Mouse (Mus musculus): ENCODE data around the gene Ccl1.

The Ccl1 gene

DNA sequence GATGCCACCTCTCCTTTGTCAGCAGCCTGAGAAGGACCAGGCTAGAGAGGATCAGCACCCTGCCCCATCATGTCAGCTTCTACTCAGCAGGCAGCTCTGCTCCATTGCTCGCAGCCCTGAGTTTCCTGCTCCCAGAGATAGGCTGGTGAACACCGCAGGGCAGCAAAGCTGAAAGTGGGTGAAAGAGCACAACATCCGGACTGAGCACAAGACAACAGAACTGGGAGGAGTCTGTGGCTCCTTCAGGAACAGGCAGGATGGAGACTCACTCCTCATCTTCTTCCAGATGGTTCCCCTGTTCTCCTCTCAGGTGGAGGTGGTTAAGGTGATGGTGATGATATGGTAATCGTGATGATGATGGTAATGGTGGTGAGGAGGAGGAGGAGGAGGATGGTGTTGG lies at the start of gene Ccl1:
Gene Ccl1 (minus strand): TSS at position 101 of the 400 bp plus-strand sequence.
- no peak for DNase-seq (ENCODE audit: low spot score)

DNA sequence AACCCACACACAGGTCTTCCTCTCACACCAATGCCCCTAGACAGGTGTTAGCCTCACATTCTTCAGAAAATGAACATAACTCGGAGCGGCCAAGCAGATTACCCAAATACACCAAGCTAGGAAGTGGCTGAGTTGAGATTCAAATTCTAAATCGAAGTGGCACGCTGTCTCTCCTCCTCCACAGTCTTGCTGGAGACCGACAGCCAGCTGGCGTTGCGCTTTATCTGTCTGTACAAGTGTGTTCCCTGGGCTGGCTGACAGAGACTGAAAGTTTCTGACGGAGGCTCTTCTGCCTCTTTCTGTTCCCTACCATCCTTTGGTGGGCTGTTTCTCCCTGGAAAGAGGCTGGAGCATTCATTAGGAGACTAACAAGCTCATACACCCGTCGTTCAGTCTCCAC lies 45.5 kb upstream of the Ccl1 start:
- no peak for DNase-seq (ENCODE audit: low spot score)

GRCm38 (mm10) chr11:82340900-82341299 lies 35.4 kb upstream of the Ccl1 start:
- no peak for DNase-seq (ENCODE audit: low spot score)

- no peak for DNase-seq (ENCODE audit: low spot score)
These were observed 34.9 kb upstream of the Ccl1 start for GRCm38 (mm10) chr11:82340416-82340815.

GRCm38 (mm10) chr11:82339921-82340401 lies 34.5 kb upstream of the Ccl1 start:
- no peak for DNase-seq (ENCODE audit: low spot score)

- peak; percentile 15 for DNase-seq (ENCODE audit: low spot score)
These were observed 7.7 kb upstream of the Ccl1 start for GRCm38 (mm10) chr11:82313153-82313552.

GRCm38 (mm10) chr11:82310336-82311045 lies 5.0 kb upstream of the Ccl1 start:
- DNase-seq (ENCODE audit: low spot score): no peak

- DNase-seq (ENCODE audit: low spot score): no peak
These were observed 7.6 kb downstream of the Ccl1 start for GRCm38 (mm10) chr11:82297895-82298294.

- DNase-seq (ENCODE audit: low spot score): no peak
These were observed 14.6 kb downstream of the Ccl1 start for GRCm38 (mm10) chr11:82290841-82291240.

DNA sequence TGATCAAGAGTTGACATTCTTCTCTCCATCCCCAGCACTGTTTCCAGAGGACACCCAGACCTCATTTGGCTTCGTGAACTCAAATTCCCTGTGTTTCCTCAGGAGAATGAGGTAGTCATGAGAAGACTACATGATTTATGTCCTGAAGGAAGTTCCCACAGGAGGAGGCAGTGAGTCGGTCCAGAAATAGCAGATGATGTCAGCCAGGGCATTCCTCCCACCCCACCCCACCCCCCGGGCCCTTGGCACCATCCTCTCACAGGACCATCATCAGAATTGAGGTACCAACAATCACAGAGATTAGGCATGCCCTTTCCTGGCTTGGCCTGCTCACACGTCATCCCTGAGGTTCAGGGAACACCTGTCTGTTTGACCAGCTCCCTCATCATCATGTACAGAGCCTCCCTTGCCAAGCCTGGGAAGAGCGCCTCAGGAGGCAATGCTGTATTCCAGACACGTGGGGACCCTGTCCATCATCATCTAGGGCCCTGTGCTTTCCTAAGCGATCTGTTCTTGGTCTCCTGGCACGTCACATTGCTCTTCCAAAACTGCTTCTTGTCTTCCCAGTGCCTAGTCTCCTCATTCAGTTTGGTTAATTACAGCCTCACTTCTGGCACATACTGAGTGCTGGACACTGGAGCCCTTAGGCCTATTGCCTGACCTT lies 31.2 kb downstream of the Ccl1 start:
- no peak for DNase-seq (ENCODE audit: low spot score)

DNA sequence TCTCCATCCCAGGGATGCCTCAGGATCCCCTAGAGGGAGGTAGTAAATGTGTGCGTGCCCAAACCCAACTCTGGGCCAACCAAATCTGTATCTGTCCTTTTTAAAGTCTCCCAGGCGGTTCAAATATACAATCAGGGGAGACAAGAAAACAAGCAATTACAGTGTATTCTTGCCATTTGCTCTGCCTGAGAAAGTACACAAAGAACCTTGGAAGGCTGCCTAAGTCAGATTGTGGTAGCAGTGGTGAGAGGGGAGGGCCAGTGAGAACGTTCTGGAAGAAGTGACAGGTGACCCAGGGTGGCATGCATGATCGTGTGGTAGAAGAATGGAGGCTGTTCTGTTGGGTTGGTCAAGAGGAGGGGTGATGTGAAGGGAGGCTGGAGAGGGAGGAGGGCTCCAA lies 46.4 kb downstream of the Ccl1 start:
- DNase-seq (ENCODE audit: low spot score): no peak

DNA sequence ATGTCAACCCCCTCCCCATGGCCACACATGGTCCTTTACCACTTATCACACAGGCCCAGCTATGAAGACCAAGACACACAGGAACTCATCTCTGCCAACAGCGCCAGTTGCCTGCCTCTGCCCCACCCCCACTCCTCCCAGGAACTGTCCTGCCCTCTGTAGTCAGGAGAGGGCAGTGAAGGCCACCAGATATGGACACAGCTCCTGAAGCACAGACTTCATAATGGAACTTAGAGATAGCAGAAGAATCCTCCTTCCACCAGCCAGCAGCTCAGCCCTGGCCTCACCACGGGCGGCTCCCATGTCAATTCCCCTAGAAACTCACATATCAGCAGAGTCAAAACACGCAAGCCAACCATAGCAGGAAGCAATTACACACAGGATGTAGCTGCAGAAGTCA lies 49.9 kb downstream of the Ccl1 start:
- no peak for DNase-seq (ENCODE audit: low spot score)

GRCm38 (mm10) chr11:82253421-82253820 lies 52.1 kb downstream of the Ccl1 start:
- DNase-seq (ENCODE audit: low spot score): no peak

DNA sequence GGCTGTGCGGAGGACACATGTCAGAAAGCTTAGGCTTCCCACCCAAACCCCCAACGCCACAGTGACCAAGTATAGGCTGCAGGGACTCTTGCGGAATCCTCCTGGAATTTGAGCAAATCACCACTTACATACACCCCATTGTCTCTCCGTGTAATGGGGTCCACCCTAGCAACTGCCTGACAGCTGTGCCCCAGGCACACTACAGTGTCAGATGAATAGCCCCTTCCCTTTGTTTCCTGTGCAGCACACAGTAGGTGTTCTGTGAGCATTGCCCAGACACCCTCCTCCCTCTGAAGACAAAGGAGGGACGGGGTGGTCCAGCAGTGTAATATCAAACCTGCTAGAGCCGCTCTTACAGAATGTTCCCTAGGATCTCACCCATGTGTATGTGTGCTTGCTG lies 54.2 kb downstream of the Ccl1 start:
- DNase-seq (ENCODE audit: low spot score): no peak

DNA sequence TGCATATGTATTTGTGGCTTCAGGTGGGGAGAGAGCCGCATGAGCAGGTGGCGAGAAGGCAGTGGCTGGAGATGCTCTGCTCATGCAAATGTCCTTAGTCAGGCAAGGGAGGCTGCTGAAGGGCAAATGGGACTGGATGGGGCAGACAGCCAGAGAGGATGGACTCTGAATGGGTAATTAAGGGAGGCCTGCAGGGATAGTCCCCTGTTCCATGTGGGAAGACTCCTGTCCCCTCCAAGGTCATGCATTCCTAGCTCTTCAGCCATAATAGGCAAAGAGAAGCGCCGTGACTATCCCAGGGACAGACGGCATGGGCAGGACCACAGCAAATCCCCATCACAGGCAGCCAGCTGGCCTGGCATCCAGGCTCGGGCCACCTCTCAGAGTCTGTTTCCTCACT lies 55.5 kb downstream of the Ccl1 start:
- no peak for DNase-seq (ENCODE audit: low spot score)

- DNase-seq (ENCODE audit: low spot score): no peak
These were observed 68.1 kb downstream of the Ccl1 start for GRCm38 (mm10) chr11:82237439-82237838.

GRCm38 (mm10) chr11:82235551-82236207 lies 69.8 kb downstream of the Ccl1 start:
- DNase-seq (ENCODE audit: low spot score): no peak

GRCm38 (mm10) chr11:82233991-82234390 lies 71.5 kb downstream of the Ccl1 start:
- DNase-seq (ENCODE audit: low spot score): no peak

DNA sequence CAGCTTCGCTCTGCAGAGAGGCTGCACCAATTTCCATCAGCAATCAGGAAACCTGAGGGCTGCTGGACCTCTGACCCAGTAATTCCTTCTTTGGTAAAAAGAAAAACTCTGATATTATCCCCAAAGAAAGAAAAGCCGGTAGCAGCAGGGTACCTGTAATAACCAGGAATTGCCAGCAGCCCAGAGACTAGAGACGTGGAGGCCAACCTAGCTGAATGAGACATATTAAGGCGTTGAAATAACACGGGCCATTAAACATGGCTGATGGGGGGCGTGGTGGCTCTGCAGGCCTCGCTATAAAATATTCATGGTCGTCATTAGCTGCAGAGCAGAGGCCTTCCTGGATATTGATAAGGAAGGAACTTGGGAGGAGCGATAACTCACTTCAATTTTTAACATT lies 78.5 kb downstream of the Ccl1 start:
- DNase-seq (ENCODE audit: low spot score): no peak

GRCm38 (mm10) chr11:82225936-82226335 lies 79.6 kb downstream of the Ccl1 start:
- DNase-seq (ENCODE audit: low spot score): no peak

DNA sequence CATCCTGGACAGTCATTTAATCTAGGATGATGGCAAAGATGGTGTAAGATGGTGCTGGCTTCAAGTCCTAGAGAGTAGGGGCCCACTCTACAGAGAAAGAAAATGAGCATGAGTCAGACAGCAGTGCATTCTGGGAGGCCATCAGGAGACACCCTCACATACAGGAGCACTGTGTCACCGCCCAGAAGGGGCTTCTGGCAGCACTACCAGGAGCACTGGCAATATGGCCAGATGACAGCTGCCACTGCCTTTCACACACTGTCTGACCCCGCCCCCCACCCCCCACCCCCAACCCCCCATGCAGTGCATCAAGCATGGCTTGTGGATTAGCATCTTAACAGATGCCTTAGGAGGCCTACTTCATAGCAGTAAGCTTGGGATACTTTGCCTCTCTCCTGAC lies 89.0 kb downstream of the Ccl1 start:
- no peak for DNase-seq (ENCODE audit: low spot score)

DNA sequence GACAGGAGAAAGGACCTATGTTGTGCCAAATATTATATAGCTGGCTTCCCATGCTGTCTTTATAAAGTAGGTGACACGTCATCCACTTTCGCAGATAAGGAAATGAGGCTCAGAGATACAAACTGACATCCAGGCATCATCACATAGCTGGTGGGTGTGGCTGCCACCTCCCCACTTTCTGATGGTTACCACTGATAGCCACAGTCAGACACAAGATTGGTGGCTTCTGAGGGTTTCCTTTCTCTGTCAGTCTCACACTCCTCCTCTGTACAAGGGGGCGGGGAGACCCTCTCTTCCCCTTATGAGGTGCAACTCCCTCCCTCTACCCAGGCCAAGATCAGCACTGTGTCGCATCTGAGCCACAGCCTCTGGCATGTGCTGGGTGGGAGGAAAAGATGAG lies 91.1 kb downstream of the Ccl1 start:
- DNase-seq (ENCODE audit: low spot score): no peak

DNA sequence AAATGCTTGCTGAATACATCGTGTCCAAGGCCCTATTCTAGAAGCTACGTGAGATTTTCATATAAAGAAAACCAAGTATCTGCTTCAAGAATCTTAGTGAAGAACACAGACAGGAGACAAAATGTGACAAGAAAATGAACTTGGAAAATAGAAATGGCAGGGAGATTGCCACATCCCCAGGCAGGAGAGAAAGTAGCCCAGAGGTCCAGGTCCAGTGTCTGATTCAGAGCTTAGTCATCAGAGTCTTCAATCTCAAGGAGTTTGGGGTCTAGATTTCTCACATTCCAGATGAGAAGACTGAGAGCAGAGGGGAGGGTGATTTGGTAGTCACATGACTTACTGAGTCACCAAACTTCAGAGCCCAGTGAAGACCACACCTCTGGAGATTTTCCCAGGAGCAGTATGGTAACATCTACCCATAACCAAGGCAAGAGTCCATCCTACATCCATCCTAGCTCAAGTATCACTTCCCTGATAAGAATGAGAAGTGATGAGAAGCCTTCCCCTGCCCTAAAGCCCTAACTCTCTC lies 98.5 kb downstream of the Ccl1 start:
- DNase-seq (ENCODE audit: low spot score): no peak

All from ovary, postnatal 10 days (tissue).